Mouse (Mus musculus): Measurements from ENCODE around the gene Hivep3.

Gene Hivep3

DNA sequence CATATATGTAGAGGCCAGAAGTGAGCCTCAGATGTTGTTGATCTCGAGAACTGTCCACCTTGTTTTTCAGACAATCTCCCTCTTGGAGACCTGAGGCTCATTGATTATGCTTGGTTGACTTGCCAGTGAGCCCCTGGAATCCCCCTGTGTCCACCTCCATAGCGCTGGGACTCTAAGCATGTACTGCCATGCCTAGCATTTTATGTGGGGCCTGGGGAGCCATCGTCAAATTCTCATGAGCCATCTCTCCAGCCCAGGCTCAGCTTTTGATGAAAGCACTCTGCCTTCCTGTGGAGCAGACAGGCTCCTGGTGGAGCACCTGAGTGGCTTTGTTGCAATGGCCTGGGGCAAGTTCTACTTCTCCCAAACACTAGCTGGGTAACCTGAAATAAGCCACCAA lies 316.3 kb downstream of the Hivep3 start:
- in situ Hi-C loops (cut with MboI, MseI), result no loop called here

DNA sequence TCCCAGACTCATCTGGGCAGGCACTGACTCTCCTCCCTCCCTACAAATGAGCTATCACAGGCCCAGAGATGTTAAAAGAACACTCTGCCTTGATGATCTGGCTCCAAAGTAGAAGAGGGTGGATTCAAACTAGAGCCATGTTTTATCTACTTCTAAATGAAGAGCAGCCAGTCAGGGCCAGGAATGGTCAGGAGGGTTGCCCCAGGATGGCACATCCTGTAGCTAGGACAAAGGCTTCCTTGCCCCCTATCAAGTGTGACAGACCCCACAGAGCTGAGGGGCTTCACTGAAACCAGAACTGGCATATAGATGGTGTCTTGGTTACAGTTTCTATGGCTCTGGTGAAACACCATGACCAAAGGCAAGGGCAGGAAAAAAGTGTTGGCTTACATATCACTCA lies 318.9 kb downstream of the Hivep3 start:
- in situ Hi-C loops (cut with MboI, MseI), result no loop called here

DNA sequence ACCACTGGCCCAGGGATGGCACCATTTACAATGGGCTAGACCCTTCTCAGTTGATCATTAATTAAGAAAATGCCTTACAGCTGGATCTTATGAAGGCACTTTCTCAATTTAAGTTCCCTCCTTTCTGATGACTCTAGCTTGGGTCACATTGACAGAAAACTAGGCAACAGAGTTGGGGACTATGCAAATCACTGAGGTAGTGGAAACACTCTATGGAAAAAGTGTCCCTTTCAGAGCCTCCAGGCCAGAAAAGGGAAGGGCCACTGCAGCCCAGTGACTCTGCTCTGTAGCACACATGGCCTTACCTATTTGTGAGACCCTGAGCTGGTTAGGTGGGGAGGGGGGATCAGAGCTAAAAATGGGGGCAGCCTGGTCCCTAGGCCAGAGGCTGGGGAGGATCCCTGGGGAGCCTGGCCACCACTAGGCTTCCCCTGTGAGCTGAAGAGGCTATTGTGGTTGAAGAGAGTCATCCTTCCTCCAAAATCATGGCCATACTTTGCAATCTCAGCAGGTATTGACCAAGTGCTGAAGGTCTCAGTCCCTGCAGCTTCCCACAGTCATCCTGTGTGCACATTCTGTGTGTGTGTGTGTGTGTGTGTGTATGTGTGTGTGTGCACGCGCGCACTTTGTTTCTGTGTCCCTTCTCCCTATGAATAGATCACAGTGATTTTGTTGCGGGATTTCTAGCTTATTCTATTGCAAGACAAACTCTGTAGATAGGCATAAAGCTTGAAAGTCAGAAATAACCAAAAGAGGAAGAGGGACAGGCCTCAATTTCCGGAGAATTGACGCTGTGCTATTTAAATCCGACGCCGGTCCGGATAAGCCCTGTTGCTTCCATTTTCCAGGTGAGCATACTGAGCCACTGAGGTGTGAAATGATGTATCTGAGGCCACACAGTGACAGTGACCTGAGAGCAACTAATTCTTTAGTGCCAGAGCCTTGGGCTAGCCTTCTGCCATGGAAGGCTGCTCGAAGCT lies 319.7 kb downstream of the Hivep3 start:
- in situ Hi-C loops (cut with MboI, MseI), result no loop called here

DNA sequence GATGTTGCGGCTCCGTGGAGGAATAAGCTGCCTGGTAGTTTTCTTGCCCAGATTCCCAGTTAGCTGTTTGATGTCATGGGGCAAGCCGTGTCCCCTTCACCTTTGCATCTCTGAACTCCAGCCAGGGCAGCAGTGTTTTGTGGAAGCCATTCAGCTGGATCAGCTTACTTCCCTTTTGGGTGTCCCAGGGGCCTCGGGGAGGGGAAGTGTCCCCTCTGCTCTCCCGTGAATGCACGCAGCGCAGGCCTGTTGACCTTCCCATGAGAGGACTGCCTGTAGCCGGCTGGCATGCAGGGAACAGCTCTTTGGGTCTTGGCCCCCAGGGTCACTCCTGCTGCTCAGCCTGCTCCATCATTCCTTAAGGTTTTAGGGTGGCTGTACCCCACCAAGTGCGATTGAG lies 320.6 kb downstream of the Hivep3 start:
- in situ Hi-C loops (cut with MboI, MseI), result no loop called here

DNA sequence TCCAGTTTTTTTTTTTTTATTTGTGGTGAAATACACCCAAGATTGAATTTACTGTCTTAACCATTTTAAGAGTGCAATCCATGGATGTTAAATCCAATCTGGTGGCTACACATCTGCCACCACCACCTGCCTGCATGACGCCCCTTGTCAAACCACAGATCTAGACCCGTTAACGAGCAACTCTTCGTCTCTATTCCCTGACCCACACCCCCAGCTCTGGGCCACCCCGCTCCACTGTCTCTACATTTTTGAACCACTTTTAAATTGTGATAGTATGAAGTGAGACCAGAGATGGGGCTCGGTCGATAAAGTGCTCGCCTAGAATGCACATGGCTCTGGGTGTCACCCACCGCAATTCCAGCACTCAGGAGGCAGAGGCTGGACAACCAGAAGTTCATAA lies 322.9 kb downstream of the Hivep3 start:
- in situ Hi-C loops (cut with MboI, MseI), result no loop called here

DNA sequence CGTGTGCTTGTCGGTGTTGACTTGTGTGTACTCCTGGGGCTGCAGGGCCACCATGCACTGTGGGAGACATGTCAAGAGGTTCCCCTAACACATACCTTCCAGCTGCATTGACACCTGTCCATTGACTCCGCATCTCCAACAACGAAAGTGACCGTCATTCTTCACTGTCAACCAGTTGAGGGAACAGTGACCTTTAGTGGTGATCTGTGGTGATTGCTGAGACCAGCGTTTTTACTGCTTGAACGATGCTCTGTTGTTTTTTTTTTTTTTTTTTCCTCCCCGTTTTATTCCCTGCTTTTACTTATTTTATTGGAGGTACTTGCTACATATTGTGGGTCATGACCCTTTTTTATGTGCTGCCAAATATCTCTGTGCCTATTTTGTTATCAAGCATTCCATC lies 323.9 kb downstream of the Hivep3 start:
- in situ Hi-C loops (cut with MboI, MseI), result no loop called here

DNA sequence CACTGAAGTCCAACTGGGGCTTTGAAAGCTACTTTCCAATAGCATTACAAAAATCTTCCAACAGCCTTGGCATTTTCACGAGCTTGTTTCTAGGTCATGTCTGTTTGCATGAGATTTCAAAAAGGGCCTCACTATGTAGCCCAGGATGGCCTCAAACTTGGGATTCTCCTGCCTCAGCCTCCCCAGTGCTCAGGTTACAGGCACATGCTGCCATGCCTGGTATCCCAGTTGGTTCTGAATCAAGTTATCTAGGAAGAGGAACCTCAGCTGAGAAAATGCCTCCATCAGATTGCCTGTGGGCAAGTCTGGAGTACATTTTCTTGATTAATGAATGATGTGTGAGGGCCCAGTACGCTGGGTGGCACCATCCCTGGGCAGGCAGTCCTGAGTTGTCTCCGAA lies 324.6 kb downstream of the Hivep3 start:
- in situ Hi-C loops (cut with MboI, MseI), result no loop called here

DNA sequence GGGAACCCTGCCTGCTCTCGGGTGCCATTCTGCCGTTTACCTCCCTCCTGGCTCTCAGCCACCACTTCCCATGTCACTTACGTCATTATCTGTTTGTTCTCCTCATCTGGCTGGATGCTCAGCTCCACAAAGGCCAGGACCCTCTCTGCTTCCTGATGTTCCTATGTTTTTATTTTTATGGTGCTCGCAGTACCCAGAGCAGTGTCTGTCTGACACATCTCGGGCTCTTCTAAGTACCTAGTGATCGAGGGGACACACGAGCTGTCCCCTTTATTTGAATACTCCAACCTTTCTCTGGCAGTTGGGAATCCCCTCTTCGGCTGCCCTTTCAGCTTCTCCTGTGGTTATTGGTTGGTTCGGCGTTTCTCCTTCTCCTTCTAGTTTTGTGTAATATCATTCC lies 325.2 kb downstream of the Hivep3 start:
- in situ Hi-C loops (cut with MboI, MseI), result no loop called here

DNA sequence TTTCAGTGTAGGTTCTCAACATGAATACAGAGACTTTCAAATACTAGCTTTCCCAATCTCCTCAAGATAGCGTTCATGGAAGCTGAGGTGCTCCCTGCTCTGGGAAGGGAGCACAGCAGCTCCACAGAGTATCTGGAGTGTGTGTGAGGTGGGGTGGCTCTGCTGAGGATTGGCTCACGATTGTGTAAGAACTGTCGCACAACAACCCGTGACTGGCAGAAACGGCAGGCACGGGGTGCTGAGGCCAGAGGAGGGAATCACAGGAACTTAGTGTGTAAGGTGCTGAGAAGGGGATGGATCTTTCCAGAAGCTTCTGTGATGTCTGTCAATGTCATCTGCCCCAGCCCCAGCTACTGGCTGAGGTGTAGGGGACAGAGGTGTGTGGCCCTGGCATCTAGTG lies 328.1 kb downstream of the Hivep3 start:
- in situ Hi-C loops (cut with MboI, MseI), result loop anchor here (10.0 kb wide), 1 partner anchor 1647 kb away; no protein-coding TSS in a partner anchor

DNA sequence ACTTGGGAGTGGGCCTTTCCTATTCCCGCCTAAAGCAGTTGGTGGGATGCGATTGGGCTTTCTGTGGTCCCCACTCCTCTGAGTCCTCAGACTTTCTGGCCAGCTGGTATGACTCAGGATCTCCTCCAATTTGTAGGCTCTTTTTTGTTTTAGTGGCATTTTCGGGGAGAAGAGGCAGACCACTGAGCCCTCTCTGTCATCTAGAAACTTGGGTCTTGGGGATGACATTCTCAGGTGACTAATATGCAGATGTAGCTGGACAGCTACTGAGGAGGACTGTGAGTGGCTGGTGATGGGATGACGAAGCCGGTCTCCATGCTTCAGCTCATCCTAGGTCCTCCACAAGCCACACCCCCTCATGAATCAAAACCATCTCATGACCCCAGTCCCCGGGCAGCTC lies 328.6 kb downstream of the Hivep3 start:
- in situ Hi-C loops (cut with MboI, MseI), result loop anchor here (10.0 kb wide), 1 partner anchor 1647 kb away; no protein-coding TSS in a partner anchor

DNA sequence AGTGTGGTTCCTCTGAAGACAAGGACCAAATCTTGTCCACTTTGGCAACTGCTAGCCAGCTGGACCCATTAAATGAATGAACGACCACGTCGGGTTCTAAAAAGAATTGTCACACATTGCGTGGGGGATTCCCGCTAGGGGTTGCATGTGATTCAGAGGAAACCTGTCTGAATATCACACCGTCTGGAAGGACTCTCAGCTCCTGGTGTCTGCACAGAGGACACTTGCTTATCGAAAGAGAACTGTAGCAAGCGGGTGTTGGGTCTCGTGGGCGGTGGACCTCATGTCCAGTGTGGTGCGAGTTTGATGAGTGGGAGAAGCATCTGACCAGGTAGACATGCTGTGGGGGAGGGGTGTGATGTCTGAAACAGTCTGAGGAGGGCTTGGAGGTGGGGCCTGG lies 329.2 kb downstream of the Hivep3 start:
- in situ Hi-C loops (cut with MboI, MseI), result loop anchor here (10.0 kb wide), 1 partner anchor 1648 kb away; no protein-coding TSS in a partner anchor

DNA sequence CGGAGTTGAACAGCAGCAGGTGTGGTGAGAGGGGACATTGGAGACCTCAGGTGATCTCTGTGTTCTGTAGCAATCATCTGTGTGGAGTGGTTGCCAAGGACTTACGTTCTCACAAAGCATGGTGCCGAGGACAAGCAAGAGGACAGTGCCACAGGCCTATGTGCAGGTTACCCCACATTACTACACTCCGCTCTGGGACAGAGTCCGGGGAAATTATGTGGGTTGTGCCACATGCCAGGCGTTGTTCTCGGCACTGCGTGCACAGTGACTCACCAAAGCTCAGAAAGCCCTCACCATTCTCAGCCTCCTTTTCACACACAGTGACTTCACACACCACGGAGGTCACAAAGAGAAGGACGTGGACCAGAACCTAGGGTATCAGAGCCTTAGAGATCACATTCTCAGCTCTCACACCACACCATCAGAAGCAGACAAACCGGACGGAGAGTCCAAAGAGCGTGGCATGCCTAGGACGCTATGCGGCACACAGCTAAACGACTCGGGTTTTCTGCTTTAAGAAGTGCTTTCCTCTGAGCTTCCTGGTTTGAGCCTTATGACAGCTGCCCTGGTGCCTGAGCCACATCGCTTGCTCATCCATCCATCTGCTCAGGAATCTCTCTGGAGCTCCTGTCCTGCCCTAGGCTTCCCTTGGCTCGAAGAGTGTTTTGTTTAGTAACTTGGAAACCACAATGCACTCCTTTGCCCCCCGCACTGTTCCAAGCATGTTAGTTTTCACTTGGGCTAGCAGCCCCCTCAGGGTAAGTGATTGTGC lies 330.0 kb downstream of the Hivep3 start:
- in situ Hi-C loops (cut with MboI, MseI), result loop anchor here (10.0 kb wide), 1 partner anchor 1649 kb away; no protein-coding TSS in a partner anchor

DNA sequence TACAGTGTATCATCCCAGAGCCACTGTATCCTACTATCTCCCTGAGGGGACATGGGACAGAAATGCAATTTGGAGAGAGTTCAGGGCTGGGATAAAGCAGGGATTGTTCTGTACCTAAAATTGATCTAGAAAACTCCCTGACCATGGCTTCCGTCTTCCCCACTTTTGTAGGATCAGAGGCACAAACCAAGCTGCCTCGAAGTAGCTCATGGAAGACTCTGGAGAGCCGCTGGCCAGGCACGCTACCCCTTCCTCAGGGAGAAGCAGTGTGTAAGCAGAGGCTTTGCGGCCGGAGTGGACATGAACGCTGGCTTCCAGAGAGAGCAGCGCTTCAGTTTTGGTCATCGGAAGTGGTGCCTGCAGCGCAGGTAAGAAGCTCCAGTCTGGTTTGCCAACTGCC lies 331.1 kb downstream of the Hivep3 start, which contains the start of gene AL607142.1:
Gene AL607142.1, plus strand, starts transcription at position 301 of the 400 bp plus-strand sequence.
- in situ Hi-C loops (cut with MboI, MseI), result loop anchor here (10.0 kb wide), 1 partner anchor 1650 kb away; no protein-coding TSS in a partner anchor

DNA sequence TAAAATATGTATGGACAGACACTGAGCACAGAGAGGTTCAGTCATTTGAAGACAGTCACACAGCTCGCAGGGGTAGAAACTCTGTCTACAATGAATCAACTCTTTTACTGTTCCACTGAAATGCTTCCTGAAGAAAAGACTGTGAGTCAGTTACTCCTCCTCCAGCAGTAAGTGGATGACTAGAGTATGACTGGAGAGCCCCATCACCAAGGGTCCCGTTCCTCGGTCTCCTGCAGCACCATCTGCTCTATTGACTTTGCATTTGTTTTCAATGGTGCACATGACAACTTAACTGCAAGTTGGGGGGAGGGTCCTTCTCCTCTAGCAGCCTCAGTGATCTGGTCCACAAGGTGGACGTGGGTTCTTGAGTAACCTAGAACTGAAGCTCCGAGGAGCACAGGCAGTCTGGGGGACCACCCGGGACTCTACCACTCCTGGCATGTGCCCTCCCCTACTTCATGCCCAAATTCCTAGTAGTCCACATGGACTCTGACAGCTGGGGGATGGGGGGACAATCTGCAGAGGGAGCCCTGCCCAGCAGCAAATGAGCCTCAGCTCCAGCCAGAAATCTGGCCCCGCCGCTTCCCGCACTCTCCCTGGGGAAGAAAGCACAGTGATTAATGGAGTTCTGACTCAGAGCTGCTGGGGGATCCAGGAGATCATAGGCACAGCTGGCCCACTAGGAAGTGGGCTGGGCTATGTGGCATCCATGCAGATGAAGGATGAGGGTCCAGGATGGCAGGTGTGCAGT lies 333.4 kb downstream of the Hivep3 start:
- in situ Hi-C loops (cut with MboI, MseI), result loop anchor here (10.0 kb wide), 1 partner anchor 1652 kb away; no protein-coding TSS in a partner anchor

DNA sequence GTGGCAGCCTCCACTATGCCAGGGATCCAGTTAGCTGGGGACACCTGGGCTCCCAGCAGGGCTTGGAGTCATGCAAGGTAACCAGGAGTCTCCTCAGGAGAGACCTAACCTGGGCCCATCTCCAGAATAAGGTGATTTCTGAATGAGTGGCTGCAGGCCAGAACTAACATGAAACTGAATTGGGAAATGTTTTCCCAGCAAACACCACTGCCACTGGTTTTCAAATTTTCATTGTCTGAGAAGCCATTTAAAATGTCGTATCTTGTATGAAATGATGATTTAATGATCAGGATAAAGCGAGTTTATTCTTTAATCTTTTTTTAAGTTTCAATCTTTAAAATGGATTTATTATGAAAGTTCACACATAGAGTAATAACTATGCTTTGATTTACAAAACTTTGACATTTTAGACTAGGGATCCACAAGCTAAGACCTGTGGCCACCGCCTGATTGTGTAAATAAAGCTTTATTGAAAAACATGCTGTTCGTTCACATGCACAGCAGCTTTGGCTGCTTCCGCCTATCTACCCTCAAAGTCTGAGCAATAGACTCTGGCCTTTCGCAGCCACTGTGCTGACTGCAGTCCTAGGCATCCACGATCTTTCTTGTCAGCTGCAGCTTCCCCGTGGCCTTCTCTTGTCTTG lies 334.1 kb downstream of the Hivep3 start:
- in situ Hi-C loops (cut with MboI, MseI), result loop anchor here (10.0 kb wide), 1 partner anchor 1653 kb away; no protein-coding TSS in a partner anchor

DNA sequence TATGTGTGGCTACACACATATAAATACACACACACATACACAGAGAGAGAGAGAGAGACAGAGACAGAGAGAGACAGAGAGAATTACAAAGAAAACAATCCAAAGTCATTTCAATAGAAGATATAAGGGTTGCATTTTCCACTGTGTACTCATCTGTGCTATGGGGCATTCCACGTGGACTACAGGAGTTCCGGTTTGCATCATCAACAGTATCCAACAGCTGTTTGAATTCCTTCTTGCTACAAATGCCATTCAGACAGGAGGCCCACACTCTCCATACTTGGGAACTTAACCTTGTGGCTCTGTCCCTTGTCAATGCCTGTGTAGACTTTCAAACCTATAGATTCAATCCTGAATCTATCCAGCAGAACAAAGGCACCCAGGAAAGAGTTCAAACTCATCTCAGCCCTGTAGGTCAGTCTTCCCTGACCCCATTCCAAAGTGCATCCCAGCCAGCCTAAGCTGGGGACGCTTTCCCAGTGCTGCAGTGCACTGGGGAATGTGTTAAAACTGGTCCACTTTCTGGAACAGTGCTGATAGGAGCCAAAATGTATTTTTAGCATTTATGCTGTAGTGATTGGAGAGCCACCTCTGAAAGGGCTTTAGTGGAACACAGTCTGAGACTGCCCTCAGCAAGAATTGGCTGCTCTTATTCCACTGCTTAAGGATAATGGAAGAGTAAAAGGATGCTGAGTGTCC lies 335.4 kb downstream of the Hivep3 start:
- in situ Hi-C loops (cut with MboI, MseI), result loop anchor here (10.0 kb wide), 1 partner anchor 1654 kb away; no protein-coding TSS in a partner anchor

DNA sequence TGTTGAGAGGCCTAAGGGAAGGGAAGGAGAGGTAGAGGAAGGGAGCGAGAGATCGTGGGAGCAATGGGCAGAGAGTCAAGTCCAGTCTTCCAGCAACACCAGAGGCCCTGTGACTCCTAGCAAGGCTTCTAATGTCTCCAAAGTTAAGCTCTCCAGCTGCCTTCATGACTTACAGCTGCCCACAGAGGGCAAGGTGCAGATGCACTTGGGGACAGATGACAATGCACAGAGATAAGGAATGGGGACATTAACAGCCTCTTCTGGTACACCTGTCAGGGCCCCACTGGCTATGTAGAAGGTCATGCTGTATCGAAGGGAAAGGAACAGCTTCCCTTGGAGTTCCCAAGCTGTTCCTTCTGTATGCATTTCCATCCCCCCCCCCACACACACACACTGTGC lies 336.0 kb downstream of the Hivep3 start:
- in situ Hi-C loops (cut with MboI, MseI), result loop anchor here (10.0 kb wide), 1 partner anchor 1655 kb away; no protein-coding TSS in a partner anchor

DNA sequence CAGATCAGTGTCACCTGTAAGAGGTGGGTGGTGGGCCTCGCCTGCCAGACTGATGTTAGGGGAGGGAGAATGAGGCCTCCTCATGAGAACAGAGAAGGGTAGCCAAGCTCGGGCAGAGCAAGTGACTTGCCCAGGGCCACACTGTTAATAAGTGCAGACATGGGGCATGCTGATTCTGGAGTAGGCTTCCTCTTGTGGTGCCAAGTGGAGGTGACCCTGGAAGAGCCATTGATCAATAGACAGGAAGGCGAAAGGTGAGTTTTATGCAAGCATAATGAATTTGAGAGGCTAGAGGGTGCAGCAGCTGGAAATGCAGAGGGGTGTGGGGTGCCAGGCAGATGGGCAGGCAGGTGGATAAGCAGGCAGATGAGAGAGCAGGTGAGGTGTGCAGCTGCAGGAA lies 337.8 kb downstream of the Hivep3 start:
- in situ Hi-C loops (cut with MboI, MseI), result no loop called here

DNA sequence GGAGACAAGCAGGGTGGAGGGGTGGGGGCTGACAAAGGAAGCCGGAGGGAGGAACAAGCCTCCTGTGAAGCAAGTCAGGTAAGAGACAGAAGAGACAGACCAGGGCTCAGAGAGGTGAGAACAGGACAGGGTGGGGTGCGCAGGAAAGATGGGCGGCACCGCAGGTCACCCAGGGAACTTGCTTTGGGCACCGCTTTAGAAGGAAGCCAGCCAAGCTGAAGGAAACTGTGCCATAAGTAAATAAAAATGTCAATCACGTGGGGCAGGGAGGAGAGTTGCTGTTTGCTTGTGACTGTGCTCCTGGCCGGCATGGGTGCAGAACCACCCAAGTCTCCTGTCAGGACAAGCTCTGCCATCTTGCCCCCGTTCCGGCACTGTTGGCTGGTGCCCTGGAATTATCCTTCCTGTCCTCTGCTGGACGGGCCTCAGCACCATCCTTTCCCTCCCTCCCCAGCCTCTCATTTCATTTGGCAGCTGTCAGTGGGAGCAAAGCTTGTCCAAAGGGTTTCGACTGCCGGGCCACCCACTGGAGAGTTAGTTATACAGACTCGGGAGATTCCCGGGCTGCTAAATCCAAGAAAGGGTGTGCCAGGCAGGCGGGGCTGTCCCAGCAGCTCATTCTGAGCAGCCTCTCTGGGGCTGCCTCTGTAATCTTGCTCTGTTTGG lies 338.4 kb downstream of the Hivep3 start:
- in situ Hi-C loops (cut with MboI, MseI), result no loop called here

DNA sequence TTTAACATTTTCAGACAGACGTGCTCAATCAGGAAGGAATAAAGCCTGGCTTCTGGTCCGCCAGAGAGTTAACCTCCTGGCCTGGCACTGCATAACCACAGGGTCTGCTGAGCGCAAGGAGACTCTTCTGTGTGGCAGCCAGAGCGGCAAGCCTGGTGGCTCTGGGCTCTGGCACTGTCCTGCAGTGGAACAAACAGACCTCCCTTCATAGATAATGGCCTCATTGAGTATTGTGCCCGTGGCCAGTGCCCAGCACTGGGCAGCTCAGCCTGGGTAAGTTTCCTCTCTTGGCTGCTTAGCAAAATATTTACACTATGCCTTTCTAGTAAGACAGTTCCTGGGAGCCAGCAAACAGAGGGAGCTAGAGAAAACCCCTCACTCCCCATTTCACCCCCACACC lies 340.5 kb downstream of the Hivep3 start:
- in situ Hi-C loops (cut with MboI, MseI), result no loop called here
